Mouse (Mus musculus) embryonic facial prominence, embryonic 10.5 days (tissue): ENCODE measurements around the gene Mycbp2. TPM values are rescaled to one million over a fixed set of nuclear protein-coding genes. Genes with fewer than 3 reads are reported as not detected.

Source experiments
- DNase-seq: peaks from one replicate; pipeline ENCODE4 v3.0.0-alpha.2; 2017; ENCODE audit warnings: low spot score
- H3K27ac ChIP-seq: fragments of 300-500 bp; sonication (generic); replicated peaks from 2 replicates; pipeline ENCODE4 v1.5.1; 2016; ENCODE audit warnings: mild to moderate bottlenecking
- H3K27me3 ChIP-seq: fragments of 300-500 bp; sonication (generic); replicated peaks from 2 replicates; pipeline ENCODE4 v1.6.1; 2016; ENCODE audit warnings: low read depth, mild to moderate bottlenecking; ENCODE audit not compliant: poor library complexity, severe bottlenecking
- H3K36me3 ChIP-seq: fragments of 300-500 bp; sonication (generic); replicated peaks from 2 replicates; pipeline ENCODE4 v1.6.1; 2016; ENCODE audit warnings: mild to moderate bottlenecking, moderate library complexity
- H3K4me1 ChIP-seq: fragments of 300-500 bp; sonication (generic); 2 replicates; pipeline ENCODE4 v1.6.1; 2016
- H3K4me3 ChIP-seq: fragments of 300-500 bp; sonication (generic); 2 replicates; pipeline ENCODE4 v1.5.1; 2016; ENCODE audit warnings: mild to moderate bottlenecking, moderate library complexity
- H3K9me3 ChIP-seq: fragments of 300-500 bp; sonication (generic); 2 replicates; pipeline ENCODE4 v1.6.1; 2016; ENCODE audit warnings: mild to moderate bottlenecking
- WGBS: fragments of 180-500 bp; shearing (Covaris S2); methylation state at CpG from one replicate; pipeline ENCODE4 v1.1.7; 2016; 5-methylcytosine and 5-hydroxymethylcytosine counted together
- polyA plus RNA-seq: library from polyadenylated mRNA; unstranded; fragments of >200 nt; fragmentation: Nextera tagmentation; extraction: Ambion mirVana; gene quantifications from 2 replicates; pipeline ENCODE4 v1.2.1, GENCODE M21; 2016

Mycbp2 gene
- 18.0 and 18.8 TPM in 2 replicates for polyA plus RNA-seq

- no peaks in the 10 kb centered on the region for H3K36me3 ChIP-seq
- no peaks in the 10 kb centered on the region for H3K27me3 ChIP-seq
- H3K9me3 ChIP-seq: no peaks in the 10 kb centered on the region
- peak; percentile 99 for DNase-seq
- peaks cover 23% of the 10 kb centered on the region for H3K4me1 ChIP-seq
- peak within 1 kb of the TSS; percentile 94 for H3K27ac ChIP-seq
- 5% methylated on average over 38 of the region's 41 CpGs for WGBS
- H3K4me3 ChIP-seq: peak within 1 kb of the TSS; percentile 92
These were observed at the start of gene Mycbp2 for GRCm38 (mm10) chr14:103346729-103347505. Gene Mycbp2 (minus strand): TSS chr14:103346814.

DNA sequence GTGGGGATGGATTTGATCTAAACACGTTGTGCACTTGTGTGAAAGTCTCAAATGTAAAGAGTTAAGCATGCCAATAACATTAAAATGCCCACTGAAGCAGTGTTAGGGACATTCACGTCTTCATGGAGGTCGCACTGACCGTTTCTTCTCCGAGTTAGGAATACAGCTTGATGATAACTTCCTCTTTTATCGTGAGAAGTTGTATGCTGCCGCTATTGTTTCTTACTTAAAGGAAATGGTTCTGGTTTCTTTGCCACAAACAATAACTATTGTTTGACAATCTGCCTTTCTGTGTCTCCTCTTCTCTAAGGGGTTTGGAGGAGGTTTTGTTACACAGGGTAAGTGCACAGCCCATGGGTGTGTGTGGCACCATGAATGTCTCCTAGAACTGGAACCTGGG, 45.8 kb upstream of the Mycbp2 start:
- H3K4me1 ChIP-seq: no peaks in the 10 kb centered on the region
- no peak for DNase-seq
- H3K4me3 ChIP-seq: no peak overlapping the region
- 85% methylated on average over 7 of the region's 7 CpGs for WGBS
- no peaks in the 10 kb centered on the region for H3K27me3 ChIP-seq
- no peak overlapping the region for H3K27ac ChIP-seq
- H3K9me3 ChIP-seq: no peaks in the 10 kb centered on the region
- H3K36me3 ChIP-seq: no peaks in the 10 kb centered on the region

GRCm38 (mm10) chr14:103387431-103387830, 40.8 kb upstream of the Mycbp2 start:
- Histone ChIP-seq H3K4me3 (no peak overlapping the region), H3K9me3 (no peaks in the 10 kb centered on the region), H3K36me3 (no peaks in the 10 kb centered on the region), H3K4me1 (peaks cover 7% of the 10 kb centered on the region; the same call in 1 of the 2 replicates), H3K27ac (no peak overlapping the region), H3K27me3 (no peaks in the 10 kb centered on the region)
- 87% methylated on average over 4 of the region's 4 CpGs for WGBS
- DNase-seq: no peak

GRCm38 (mm10) chr14:103386871-103387270, 40.3 kb upstream of the Mycbp2 start:
- peaks cover 7% of the 10 kb centered on the region; the same call in 1 of the 2 replicates for H3K4me1 ChIP-seq
- H3K9me3 ChIP-seq: no peaks in the 10 kb centered on the region
- no peak for DNase-seq
- H3K27ac ChIP-seq: no peak overlapping the region
- H3K4me3 ChIP-seq: no peak overlapping the region
- 83% methylated on average over 8 of the region's 8 CpGs for WGBS
- H3K27me3 ChIP-seq: no peaks in the 10 kb centered on the region
- no peaks in the 10 kb centered on the region for H3K36me3 ChIP-seq

DNA sequence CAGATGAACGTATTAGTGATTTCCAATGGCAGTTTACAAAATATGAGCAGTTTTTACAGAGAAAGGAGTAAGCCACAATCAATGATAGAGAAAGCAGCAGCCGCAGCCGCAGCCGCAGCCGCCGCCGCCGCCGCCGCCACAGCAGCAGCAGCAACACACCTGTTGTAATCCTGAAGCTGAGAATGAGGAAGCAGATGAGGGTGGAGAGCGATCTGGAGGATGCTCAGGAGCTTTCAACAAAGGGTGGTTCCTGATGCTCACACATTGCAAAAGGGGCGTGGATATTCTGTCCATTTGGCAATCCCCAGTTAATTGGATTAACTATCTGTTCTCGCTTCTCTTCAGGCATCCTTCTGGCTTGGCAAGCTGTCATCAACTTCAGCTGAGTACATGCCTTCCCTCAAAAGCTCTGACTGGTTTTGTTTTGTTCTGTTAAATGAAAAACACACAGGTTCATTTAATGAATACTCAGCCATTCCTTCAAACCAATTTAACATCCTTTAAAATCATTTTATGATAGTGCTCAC, 38.5 kb upstream of the Mycbp2 start:
- Histone ChIP-seq H3K4me1 (peaks cover 7% of the 10 kb centered on the region; the same call in 1 of the 2 replicates), H3K27ac (no peak overlapping the region), H3K4me3 (no peak overlapping the region), H3K9me3 (no peaks in the 10 kb centered on the region), H3K36me3 (no peaks in the 10 kb centered on the region), H3K27me3 (no peaks in the 10 kb centered on the region)
- DNase-seq: no peak
- 72% methylated on average over 13 of the region's 13 CpGs for WGBS

GRCm38 (mm10) chr14:103378703-103379102, 32.1 kb upstream of the Mycbp2 start:
- Histone ChIP-seq H3K4me1 (no peaks in the 10 kb centered on the region), H3K27me3 (no peaks in the 10 kb centered on the region), H3K36me3 (no peaks in the 10 kb centered on the region), H3K4me3 (no peak overlapping the region), H3K27ac (no peak overlapping the region), H3K9me3 (no peaks in the 10 kb centered on the region)
- WGBS: 71% methylated on average over 3 of the region's 3 CpGs
- DNase-seq: no peak

GRCm38 (mm10) chr14:103376765-103377164, 30.2 kb upstream of the Mycbp2 start:
- Histone ChIP-seq H3K27ac (no peak overlapping the region), H3K9me3 (no peaks in the 10 kb centered on the region), H3K36me3 (no peaks in the 10 kb centered on the region), H3K4me3 (no peak overlapping the region), H3K4me1 (no peaks in the 10 kb centered on the region), H3K27me3 (no peaks in the 10 kb centered on the region)
- no peak for DNase-seq
- WGBS: 76% methylated on average over 3 of the region's 3 CpGs

- H3K4me1 ChIP-seq: no peaks in the 10 kb centered on the region
- no peak overlapping the region for H3K27ac ChIP-seq
- no peak for DNase-seq
- H3K4me3 ChIP-seq: no peak overlapping the region
- no peaks in the 10 kb centered on the region for H3K36me3 ChIP-seq
- no peaks in the 10 kb centered on the region for H3K9me3 ChIP-seq
- WGBS: 83% methylated on average over 1 of the region's 1 CpGs
- no peaks in the 10 kb centered on the region for H3K27me3 ChIP-seq
These were observed 28.9 kb upstream of the Mycbp2 start for GRCm38 (mm10) chr14:103375523-103375922.

GRCm38 (mm10) chr14:103363199-103363598, 16.6 kb upstream of the Mycbp2 start:
- Histone ChIP-seq H3K4me1 (no peaks in the 10 kb centered on the region), H3K27ac (no peak overlapping the region), H3K9me3 (no peaks in the 10 kb centered on the region), H3K36me3 (no peaks in the 10 kb centered on the region), H3K27me3 (no peaks in the 10 kb centered on the region), H3K4me3 (no peak overlapping the region)
- 65% methylated on average over 2 of the region's 2 CpGs for WGBS
- no peak for DNase-seq

DNA sequence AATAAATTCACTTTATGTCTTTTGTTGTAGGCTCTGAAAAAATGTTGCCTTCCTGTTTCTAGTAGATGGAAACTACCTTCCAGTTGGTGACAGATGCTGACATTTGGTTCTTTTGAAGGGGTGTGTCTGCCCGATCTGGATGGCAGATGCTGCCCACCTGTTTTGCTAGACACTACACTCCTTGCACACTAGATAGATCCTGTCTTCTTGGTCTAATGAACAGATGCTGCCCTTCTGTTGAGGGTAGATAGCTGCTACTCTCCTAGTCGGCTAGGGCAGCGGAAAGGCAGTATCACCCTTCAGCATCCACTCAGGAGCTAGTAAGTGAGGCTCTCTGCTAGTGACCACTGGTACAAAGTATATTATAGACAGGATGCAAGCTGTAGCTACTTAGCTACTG, 9.5 kb upstream of the Mycbp2 start:
- Histone ChIP-seq H3K4me1 (peaks cover 9% of the 10 kb centered on the region), H3K27ac (no peak overlapping the region), H3K4me3 (no peak overlapping the region), H3K36me3 (no peaks in the 10 kb centered on the region), H3K27me3 (no peaks in the 10 kb centered on the region), H3K9me3 (no peaks in the 10 kb centered on the region)
- WGBS: 81% methylated on average over 3 of the region's 3 CpGs
- DNase-seq: no peak

DNA sequence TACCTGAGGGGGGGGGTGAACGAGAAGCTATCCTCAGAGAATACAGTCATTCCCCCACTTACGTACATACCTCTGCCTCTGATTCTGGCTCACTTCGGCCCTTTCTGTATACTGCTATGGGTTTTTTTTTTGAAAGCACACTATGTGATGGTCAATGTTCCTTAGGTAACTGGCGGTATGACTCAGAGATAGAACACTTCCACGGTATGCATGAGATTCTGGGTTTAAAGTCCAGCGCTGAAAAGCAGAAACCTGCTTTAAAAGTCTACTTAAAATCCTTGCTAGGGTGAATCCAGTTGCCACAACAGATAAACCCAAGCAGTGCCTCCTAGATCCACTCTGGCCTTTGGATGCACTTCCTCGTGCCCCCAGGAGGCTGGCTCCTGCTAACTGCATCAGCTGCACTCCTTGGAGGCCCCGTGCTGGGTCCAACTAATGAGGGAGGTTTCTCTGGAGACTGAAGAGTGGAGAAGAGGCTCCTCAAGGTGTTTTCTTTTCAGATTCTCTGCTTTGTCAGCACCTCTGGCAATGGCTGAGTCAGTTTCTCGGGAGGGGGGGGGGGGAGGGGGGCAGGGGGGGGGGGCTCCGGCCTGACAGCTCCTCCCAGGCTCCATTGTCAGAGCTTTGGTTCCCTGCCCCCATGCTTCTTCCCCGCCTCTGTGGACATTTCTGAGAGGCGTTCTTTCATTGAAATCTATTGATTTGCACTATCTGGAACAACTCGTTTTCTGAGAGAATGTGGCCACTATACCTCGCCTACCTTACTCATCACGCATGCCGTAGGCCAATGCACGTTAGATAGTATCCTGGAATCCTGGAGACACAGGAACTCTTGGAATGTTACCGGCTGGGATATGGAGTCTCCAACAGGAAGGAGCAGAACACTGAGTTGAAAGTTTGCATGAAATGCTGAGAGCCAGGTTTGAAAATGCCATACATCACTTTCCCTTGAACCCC, 8.1 kb upstream of the Mycbp2 start:
- H3K4me3 ChIP-seq: peak overlapping the region; percentile 25
- H3K4me1 ChIP-seq: peaks cover 13% of the 10 kb centered on the region
- 26% methylated on average over 17 of the region's 18 CpGs for WGBS
- DNase-seq: peak; percentile 18
- H3K9me3 ChIP-seq: no peaks in the 10 kb centered on the region
- H3K36me3 ChIP-seq: no peaks in the 10 kb centered on the region
- H3K27me3 ChIP-seq: no peaks in the 10 kb centered on the region
- H3K27ac ChIP-seq: no peak overlapping the region

GRCm38 (mm10) chr14:103345858-103346728, 521 bp downstream of the Mycbp2 start:
- Histone ChIP-seq H3K36me3 (no peaks in the 10 kb centered on the region), H3K27me3 (no peaks in the 10 kb centered on the region), H3K4me1 (peaks cover 23% of the 10 kb centered on the region), H3K9me3 (no peaks in the 10 kb centered on the region), H3K27ac (peak overlapping the region; percentile 94), H3K4me3 (peak overlapping the region; percentile 92)
- DNase-seq: peak; percentile 77
- WGBS: under 1% methylated on average over 75 of the region's 83 CpGs
